Mouse (Mus musculus) ES-E14 (cell line): Measurements from ENCODE around the gene Foxred1.

Experiments used
- CHD2 ChIP-seq: IDR thresholded peaks from 2 replicates; pipeline ENCODE4 v1.6.1; 2014; ENCODE audit warnings: mild to moderate bottlenecking, low read depth, low read length, inconsistent platforms
- HCFC1 ChIP-seq: IDR thresholded peaks from 2 replicates; pipeline ENCODE4 v1.6.1; 2012; ENCODE audit warnings: low read length, inconsistent platforms, borderline replicate concordance; ENCODE audit not compliant: insufficient read depth
- ZC3H11A ChIP-seq: IDR thresholded peaks from 2 replicates; pipeline ENCODE4 v1.6.1; 2012; ENCODE audit warnings: low read depth, mild to moderate bottlenecking, inconsistent platforms, low read length, borderline replicate concordance

DNA sequence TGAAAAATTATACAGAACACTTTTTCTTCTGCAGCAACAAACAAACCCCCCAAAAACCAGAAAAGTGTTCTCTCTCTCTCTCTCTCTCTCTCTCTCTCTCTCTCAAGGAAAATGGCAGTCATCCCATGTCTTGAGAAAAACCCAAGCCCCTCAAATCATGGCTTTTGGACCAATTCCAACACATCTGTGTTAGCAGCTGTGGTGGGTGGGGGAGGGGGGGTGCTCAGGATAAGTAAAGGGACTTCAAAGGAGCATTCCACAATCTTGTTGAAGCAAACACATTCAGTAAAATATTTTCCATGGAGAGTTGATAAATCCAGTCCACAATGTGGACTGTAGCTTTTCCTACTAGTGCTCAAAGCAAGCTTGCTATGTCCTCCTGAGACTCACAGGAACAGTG, 38.6 kb upstream of the Foxred1 start:
- TF ChIP-seq ZC3H11A = no peak
- TF ChIP-seq CHD2 = no peak
- TF ChIP-seq HCFC1 = no peak
